Mouse (Mus musculus) embryonic facial prominence, embryonic 10.5 days (tissue): ENCODE measurements around the gene Slc25a33. TPM values are rescaled to one million over a fixed set of nuclear protein-coding genes. Genes with fewer than 3 reads are reported as not detected.
A peak's percentile ranks its signal among the peaks of the same experiment; 100 is the strongest.

Experiments used
- DNase-seq: peaks from one replicate; pipeline ENCODE4 v3.0.0-alpha.2; 2017; ENCODE audit warnings: low spot score
- H3K27ac ChIP-seq: fragments of 300-500 bp; sonication (generic); replicated peaks from 2 replicates; pipeline ENCODE4 v1.5.1; 2016; ENCODE audit warnings: mild to moderate bottlenecking
- H3K27me3 ChIP-seq: fragments of 300-500 bp; sonication (generic); replicated peaks from 2 replicates; pipeline ENCODE4 v1.6.1; 2016; ENCODE audit warnings: low read depth, mild to moderate bottlenecking; ENCODE audit not compliant: poor library complexity, severe bottlenecking
- H3K36me3 ChIP-seq: fragments of 300-500 bp; sonication (generic); replicated peaks from 2 replicates; pipeline ENCODE4 v1.6.1; 2016; ENCODE audit warnings: mild to moderate bottlenecking, moderate library complexity
- H3K4me1 ChIP-seq: fragments of 300-500 bp; sonication (generic); 2 replicates; pipeline ENCODE4 v1.6.1; 2016
- H3K4me3 ChIP-seq: fragments of 300-500 bp; sonication (generic); 2 replicates; pipeline ENCODE4 v1.5.1; 2016; ENCODE audit warnings: mild to moderate bottlenecking, moderate library complexity
- H3K9me3 ChIP-seq: fragments of 300-500 bp; sonication (generic); 2 replicates; pipeline ENCODE4 v1.6.1; 2016; ENCODE audit warnings: mild to moderate bottlenecking
- WGBS: fragments of 180-500 bp; shearing (Covaris S2); methylation state at CpG from one replicate; pipeline ENCODE4 v1.1.7; 2016; 5-methylcytosine and 5-hydroxymethylcytosine counted together
- polyA plus RNA-seq: library from polyadenylated mRNA; unstranded; fragments of >200 nt; fragmentation: Nextera tagmentation; extraction: Ambion mirVana; gene quantifications from 2 replicates; pipeline ENCODE4 v1.2.1, GENCODE M21; 2016

Gene Slc25a33
- polyA plus RNA-seq, 1 experiment from 2014 or later: 17.6 TPM

DNA sequence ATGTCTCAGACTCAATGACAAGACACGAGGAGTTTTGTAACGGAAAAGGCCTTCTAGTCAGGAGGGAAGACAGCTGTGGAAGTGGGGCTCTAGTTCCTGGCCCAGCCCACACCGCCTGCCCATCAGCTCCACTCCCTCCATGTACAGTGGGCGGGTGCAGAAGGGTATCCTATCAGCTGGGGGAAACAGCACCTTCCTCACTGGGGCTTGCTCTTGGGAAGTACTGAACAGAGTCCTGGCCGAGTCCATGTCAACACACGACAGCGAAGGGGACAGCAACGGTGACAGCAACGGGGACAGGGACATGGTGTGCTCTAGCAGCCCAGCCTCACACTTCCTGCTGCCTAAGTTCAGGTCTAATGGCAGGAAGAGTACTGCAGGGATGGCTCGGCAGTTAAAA, 41.3 kb downstream of the Slc25a33 start:
- H3K4me1 ChIP-seq: peaks cover 68% of the 10 kb centered on the region
- DNase-seq: no peak
- peaks cover 75% of the 10 kb centered on the region for H3K36me3 ChIP-seq
- H3K9me3 ChIP-seq: no peaks in the 10 kb centered on the region
- 80% methylated on average over 10 of the region's 10 CpGs for WGBS
- 0 out of 2 replicates have a peak overlapping the region, but pooled peaks have one; percentile 1 for H3K27ac ChIP-seq
- no peaks in the 10 kb centered on the region for H3K27me3 ChIP-seq
- H3K4me3 ChIP-seq: no peak overlapping the region

DNA sequence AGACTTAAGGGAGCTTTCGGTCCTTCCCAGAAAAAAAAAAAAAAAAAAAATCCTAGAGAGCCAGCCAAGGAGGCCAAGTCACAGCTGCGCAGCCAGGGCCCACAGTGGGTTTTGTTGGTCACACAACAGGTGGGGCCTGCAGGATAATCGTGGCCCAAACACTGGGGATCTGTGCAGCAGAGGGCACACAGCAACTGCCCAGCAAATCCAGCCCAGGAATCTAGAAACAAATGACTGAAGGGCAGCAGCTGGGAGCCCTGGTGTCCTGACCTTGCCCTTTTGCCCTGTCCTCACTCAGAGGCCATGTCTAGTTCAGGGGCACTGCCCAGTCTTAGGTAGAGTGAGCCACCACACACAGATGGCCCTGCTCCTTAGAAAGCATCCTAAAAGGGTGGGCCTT, 41.8 kb downstream of the Slc25a33 start:
- Histone ChIP-seq H3K4me1 (peaks cover 68% of the 10 kb centered on the region), H3K36me3 (peaks cover 80% of the 10 kb centered on the region)

DNA sequence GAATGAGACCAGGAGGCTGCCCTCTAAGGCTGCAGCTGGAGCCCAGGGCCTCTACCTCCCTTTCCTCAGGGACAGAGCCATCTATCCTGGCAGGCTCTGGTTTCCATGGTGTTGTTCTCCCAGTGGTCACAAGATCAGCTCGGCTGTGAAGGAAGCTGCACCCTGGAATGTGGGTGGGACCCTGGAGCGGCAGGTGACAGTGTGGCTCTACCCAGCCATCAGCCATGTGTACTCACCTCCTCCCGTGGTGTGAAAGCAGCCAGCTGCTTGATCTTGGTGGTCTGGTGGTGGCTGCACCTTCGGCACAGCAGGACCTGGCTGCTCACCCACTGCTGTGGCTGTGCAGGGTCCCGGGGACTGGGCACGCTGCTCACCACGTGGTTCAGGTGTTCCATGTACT, 43.2 kb downstream of the Slc25a33 start:
- no peaks in the 10 kb centered on the region for H3K9me3 ChIP-seq
- peaks cover 94% of the 10 kb centered on the region for H3K36me3 ChIP-seq
- WGBS: 82% methylated on average over 7 of the region's 7 CpGs
- H3K27ac ChIP-seq: no peak overlapping the region
- peaks cover 57% of the 10 kb centered on the region for H3K4me1 ChIP-seq
- no peaks in the 10 kb centered on the region for H3K27me3 ChIP-seq
- no peak for DNase-seq
- no peak overlapping the region for H3K4me3 ChIP-seq

More for the DNA sequence above, 41.8 kb downstream of the Slc25a33 start:
- Histone ChIP-seq H3K9me3 (no peaks in the 10 kb centered on the region), H3K4me3 (no peak overlapping the region), H3K27ac (no peak overlapping the region), H3K27me3 (no peaks in the 10 kb centered on the region)
- no peak for DNase-seq
- WGBS: 85% methylated on average over 3 of the region's 3 CpGs

DNA sequence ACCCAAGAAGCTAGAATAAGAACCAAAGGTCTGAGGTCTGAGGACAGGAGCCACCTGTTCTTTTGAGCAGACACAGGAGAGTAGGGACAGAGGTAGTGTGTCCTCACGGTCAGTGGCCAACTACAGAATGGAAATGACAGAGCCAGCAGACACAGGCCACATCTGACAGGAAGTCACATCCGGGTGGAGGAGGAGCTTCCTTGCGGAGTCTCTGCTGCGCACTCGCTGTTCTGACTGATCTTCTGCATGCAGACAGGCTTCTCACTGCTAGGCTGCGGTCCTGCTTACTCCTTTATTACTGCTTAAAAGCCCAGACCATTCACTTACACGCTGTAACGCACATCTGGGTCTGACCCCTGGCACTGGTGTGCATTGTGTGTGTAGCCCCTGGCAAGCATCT, 45.3 kb downstream of the Slc25a33 start:
- 73% methylated on average over 8 of the region's 8 CpGs for WGBS
- peaks cover 96% of the 10 kb centered on the region for H3K36me3 ChIP-seq
- no peak for DNase-seq
- H3K9me3 ChIP-seq: no peaks in the 10 kb centered on the region
- no peak overlapping the region for H3K27ac ChIP-seq
- peaks cover 45% of the 10 kb centered on the region for H3K4me1 ChIP-seq
- no peaks in the 10 kb centered on the region for H3K27me3 ChIP-seq
- no peak overlapping the region for H3K4me3 ChIP-seq

DNA sequence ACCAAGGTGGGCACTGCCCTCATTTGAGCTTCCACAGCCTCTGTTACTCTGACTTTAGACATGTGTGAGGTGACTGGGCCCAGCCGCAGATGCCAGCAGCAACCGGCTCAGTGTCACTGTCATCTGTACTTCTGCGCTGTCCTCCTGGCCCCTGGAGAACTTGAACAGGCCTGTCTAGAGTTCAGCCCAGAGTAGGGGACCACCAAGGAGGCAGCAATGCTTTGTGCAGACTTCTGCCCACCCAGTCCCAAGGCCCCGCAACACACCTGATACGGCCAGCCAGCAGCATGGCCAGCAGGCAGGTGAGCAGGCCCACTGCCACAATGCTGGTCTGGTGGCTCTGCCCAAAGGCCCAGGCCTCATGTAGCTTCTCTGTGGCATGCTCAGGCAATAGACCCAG, 46.4 kb downstream of the Slc25a33 start:
- H3K9me3 ChIP-seq: no peaks in the 10 kb centered on the region
- H3K36me3 ChIP-seq: peaks cover 99% of the 10 kb centered on the region
- H3K27ac ChIP-seq: no peak overlapping the region
- peaks cover 33% of the 10 kb centered on the region for H3K4me1 ChIP-seq
- 98% methylated on average over 5 of the region's 5 CpGs for WGBS
- no peak for DNase-seq
- H3K27me3 ChIP-seq: no peaks in the 10 kb centered on the region
- no peak overlapping the region for H3K4me3 ChIP-seq

DNA sequence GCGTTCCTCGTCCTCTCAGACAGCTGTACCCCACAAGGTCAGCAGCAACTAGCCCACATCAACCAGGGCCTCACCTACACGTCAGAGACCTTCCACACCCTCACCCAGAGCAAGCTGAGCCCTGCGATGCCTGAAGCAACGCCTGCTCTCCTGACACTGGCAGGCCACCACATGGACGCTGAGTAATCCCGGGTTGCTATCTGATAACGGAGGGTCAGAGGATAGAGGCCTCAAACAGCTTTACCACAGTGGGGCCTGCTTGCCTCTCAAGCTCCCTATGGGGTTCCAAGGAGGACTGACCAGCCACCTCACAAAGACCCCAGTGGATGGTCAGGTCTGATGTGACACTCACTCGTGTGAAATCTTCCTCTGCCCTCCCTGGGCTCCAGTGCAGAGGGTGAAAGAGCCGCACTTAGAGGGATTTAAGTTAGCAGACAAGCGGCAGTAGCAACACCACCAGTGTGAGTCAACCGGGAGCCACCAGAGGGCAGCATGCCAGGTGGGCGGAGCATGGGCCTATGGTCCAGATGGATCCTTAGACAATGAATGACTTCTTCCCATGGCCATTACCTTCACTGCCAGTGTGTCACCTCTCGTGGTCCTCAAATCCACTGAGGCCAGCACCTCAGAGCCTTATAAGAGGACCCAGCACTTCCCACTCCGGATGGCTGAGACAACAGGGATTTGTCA, 48.3 kb downstream of the Slc25a33 start:
- peak; percentile 74 for DNase-seq
- WGBS: 72% methylated on average over 15 of the region's 15 CpGs
- Histone ChIP-seq H3K27ac (no peak overlapping the region), H3K27me3 (no peaks in the 10 kb centered on the region), H3K36me3 (peaks cover 100% of the 10 kb centered on the region), H3K4me1 (peaks cover 20% of the 10 kb centered on the region; the same call in 1 of the 2 replicates), H3K4me3 (no peak overlapping the region), H3K9me3 (no peaks in the 10 kb centered on the region)

DNA sequence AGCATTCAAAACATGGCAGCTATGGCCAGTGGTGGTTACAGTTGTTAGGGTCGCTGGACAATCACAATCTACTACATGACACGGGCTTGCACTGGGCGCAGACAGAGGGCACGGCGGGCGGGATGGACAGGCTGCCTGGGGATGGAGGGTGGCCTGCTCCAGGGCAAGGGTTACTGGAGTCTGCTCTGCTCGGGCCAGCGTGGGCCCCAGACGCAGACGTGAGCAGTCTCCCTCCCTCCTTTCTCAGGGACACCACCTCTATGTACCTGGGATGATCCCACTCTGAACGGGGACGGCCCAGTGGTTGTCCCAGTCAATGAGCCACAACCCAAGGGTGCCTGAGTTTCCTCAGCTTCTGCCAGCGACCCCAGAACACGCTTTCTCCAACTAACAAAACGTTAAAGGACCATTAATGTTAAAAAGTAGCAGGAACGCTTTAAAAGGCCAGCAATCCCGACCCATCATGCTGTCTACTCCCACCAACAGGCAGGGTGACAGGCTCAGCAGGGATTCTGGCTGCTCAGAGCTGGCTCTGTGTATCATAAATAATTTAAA, 49.1 kb downstream of the Slc25a33 start:
- Histone ChIP-seq H3K27me3 (no peaks in the 10 kb centered on the region), H3K27ac (no peak overlapping the region), H3K9me3 (no peaks in the 10 kb centered on the region), H3K36me3 (peaks cover 100% of the 10 kb centered on the region), H3K4me3 (no peak overlapping the region), H3K4me1 (peaks cover 17% of the 10 kb centered on the region; the same call in 1 of the 2 replicates)
- DNase-seq: no peak
- 93% methylated on average over 17 of the region's 17 CpGs for WGBS

DNA sequence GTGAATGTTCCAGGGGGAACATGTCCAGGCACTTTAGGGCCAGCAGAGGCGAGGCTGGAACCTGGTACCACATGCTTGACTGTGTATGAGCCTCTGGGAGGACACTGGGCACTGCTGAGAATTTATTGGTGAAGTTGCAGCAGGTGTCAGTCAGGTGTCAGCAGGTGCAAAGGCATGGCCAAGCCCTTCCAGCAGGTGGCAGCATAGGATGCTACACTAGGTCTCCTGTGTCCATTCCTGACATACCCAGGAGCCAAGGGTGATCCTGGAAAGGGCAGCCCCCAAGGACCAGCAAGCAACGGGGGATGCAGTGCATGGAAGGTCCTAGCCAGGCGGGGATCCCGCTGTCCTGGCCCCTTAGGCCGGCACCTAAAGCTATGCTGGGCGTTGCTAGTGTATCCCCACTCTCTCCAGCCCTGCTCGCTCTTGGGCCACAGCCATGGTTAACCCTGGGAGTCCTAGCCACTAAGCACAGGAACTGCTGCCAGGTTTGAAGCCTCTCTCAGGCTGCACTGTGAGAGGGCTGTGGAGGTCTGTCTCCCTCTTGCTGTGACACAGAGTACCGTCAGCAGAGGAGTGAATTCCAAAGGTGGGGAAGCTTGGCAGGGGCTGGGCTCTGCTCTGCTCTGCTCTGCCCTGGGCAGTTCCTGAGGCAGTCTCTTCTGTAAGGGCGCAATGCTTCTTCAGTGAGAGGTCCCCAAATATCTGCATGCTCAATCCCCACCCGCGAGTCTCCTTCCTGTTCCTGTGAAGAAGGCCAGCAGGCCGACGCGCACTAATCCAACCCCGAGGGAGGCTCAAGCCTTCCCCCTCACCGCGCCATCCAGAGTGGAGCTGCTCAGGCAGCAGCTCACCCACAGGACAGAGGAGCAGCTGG, 50.0 kb downstream of the Slc25a33 start:
- H3K4me3 ChIP-seq: no peak overlapping the region
- peaks cover 17% of the 10 kb centered on the region; the same call in 1 of the 2 replicates for H3K4me1 ChIP-seq
- peaks cover 100% of the 10 kb centered on the region for H3K36me3 ChIP-seq
- no peak overlapping the region for H3K27ac ChIP-seq
- whole genome bisulfite sequencing: 74% methylated on average over 17 of the region's 17 CpGs
- DNase-seq: peak; percentile 45
- H3K9me3 ChIP-seq: no peaks in the 10 kb centered on the region
- H3K27me3 ChIP-seq: no peaks in the 10 kb centered on the region

DNA sequence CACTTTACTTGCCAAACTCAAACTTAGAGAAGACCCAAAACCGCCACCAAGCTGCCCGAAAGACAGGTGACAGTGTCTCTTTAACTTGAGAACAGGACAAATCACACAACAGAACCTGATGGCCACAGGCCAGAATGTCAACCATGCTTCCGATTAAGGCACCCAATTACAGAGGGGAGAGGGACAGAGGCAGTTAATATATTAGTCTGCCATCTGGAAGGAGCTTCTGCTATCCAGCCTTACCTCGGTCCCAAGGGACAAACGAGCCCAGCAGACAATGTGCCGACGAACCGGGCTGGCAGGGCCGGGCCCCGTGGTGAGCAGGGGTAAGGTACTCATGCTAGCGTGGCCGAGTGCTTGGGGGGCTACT, 51.1 kb downstream of the Slc25a33 start:
- Histone ChIP-seq H3K4me3 (no peak overlapping the region), H3K9me3 (no peaks in the 10 kb centered on the region), H3K4me1 (peaks cover 17% of the 10 kb centered on the region; the same call in 1 of the 2 replicates), H3K27ac (no peak overlapping the region), H3K36me3 (peaks cover 100% of the 10 kb centered on the region), H3K27me3 (no peaks in the 10 kb centered on the region)
- DNase-seq: no peak
- 90% methylated on average over 12 of the region's 12 CpGs for WGBS

DNA sequence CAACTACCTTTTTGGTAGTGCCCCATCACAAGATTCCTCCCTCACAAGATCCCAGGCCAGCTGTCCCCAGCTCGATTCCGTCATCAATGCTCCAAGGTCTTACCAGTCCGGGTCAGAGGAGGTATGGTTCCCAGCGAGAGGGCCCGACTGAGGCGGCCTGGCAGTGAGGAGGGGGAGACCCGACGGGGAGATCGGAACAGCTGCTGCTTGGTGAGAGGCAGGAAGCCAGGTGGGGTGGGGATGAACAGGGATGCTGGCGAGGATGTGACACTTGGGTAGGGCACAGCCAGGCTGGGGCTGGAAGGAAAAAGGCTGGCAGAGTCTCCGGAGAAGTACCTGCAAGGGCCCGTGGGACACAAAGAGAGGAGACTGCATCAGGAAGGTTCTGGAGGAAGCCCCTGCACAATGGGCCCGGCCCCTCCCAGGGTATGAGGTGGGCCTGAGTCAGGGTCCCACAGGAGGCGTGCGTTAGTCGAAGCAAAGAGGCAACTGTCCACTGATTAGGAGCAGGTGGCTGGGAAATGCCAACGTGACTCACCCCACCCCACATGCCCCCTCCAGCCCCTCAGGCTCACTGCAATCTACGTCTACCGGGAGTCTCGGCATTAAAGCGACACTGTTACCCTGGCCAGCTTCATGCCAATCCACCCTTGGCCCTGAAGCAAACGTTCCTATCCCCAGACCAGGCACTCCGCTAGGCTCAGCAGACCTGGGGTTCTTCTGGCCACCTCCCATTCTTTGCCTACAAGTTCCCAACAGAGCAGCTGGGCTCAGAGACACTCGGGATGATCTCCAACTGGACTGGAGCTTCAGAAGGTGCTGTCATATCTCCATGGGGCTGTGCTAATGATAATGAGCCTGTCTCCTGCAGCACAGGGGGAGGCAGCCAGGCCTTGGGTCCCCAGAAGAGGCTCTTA, 51.7 kb downstream of the Slc25a33 start:
- DNase-seq: no peak
- H3K27ac ChIP-seq: no peak overlapping the region

DNA sequence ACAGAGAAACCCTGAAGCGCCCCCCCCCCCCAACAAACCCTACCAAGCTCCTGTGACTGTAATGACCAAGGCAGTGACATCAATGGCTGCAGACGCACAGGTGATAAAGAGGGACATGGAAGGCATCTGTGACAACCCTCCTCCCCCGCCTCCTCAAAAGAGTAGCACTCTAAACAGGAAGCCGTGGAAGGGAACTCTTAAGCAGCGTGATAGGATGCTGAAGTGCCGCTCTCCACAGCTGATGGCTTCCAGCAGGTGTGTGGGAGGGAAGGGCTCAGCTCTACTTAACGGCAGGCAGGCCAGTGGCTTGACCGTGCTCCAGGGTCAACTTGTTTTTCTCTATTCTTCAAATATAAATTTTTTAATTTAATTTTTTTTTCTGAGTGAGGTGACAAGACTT, 52.9 kb downstream of the Slc25a33 start:
- H3K4me3 ChIP-seq: no peak overlapping the region
- H3K27me3 ChIP-seq: no peaks in the 10 kb centered on the region
- H3K4me1 ChIP-seq: peaks cover 13% of the 10 kb centered on the region; the same call in 1 of the 2 replicates
- peaks cover 100% of the 10 kb centered on the region for H3K36me3 ChIP-seq
- no peak for DNase-seq
- no peaks in the 10 kb centered on the region for H3K9me3 ChIP-seq
- no peak overlapping the region for H3K27ac ChIP-seq
- WGBS: 91% methylated on average over 8 of the region's 8 CpGs

More for the DNA sequence above, 51.7 kb downstream of the Slc25a33 start:
- WGBS: 84% methylated on average over 24 of the region's 24 CpGs
- no peak overlapping the region for H3K4me3 ChIP-seq
- H3K4me1 ChIP-seq: peaks cover 17% of the 10 kb centered on the region; the same call in 1 of the 2 replicates
- peaks cover 100% of the 10 kb centered on the region for H3K36me3 ChIP-seq
- H3K9me3 ChIP-seq: no peaks in the 10 kb centered on the region
- no peaks in the 10 kb centered on the region for H3K27me3 ChIP-seq

DNA sequence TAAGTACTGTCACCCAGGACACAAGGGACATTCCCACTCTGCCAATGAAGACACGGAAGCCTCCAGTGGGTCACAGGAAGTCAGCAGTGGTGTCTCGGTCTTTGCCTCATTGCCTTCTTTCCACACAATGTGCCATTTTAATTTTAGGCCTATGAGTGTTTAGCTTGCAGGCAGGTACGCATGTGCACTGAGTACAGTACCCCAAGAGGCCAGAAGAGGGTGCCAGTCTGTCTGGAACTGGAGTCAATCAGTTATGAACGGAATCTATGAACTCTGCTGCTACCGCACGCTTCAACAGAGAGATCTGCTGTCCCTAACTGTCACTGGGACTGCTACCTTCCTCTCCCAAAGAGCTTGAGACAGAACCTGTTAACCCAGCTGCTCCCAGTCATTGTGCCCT, 54.4 kb downstream of the Slc25a33 start:
- Histone ChIP-seq H3K4me3 (no peak overlapping the region), H3K9me3 (0 out of 2 replicates have a peak, but pooled peaks cover 3% of the 10 kb centered on the region), H3K36me3 (peaks cover 100% of the 10 kb centered on the region), H3K27ac (no peak overlapping the region), H3K27me3 (no peaks in the 10 kb centered on the region), H3K4me1 (peaks cover 10% of the 10 kb centered on the region; the same call in 1 of the 2 replicates)
- 82% methylated on average over 6 of the region's 6 CpGs for WGBS
- DNase-seq: peak; percentile 60
